Mouse (Mus musculus) spleen, embryonic (tissue): ENCODE results near the gene Hist1h4a.

Source experiments
- CTCF ChIA-PET: fragments of 350-600 bp; sonication (Branson Sonifier 250); formaldehyde crosslinking; loops from one replicate; lab custom pipeline; 2022; lab: Charles Lee

Hist1h4a gene

DNA sequence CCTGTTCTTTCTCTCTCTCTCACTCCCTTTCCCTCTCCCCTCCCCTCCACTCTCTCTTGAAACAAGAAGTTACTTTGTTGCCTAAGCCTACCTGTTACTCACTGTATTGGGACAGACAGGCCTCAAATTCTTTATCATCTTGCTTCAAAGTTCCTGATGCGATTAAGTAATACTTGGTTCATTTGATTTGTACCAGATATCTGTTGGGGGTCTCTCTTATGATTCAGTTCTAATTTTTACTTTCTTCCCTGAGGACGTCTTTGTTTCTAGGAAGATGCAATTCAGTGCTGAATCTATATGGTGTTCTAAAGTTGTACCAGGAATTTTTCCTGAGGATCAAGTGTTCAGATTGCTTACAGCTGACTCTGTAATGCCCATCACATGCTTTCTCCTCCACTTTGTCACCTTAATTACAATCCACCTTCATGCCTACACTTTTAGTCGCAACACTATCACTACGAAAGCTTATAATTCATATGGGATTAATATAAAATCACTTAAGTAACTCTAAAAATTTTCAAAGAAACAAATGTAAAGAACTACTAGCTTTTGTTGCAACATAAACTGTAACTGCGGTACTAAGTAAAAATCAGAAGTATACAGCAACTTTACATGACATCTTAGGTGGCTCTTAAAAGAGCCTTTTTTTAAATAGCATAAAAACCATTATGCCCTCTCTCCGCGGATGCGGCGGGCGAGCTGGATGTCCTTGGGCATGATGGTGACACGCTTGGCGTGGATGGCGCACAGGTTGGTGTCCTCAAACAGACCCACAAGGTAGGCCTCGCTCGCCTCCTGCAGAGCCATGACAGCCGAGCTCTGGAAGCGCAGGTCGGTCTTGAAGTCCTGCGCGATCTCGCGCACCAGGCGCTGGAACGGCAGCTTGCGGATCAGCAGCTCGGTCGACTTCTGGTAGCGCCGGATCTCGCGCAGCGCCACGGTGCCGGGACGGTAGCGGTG is 16.3 kb downstream of the Hist1h4a start:
- CTCF ChIA-PET, result no interaction called here

DNA sequence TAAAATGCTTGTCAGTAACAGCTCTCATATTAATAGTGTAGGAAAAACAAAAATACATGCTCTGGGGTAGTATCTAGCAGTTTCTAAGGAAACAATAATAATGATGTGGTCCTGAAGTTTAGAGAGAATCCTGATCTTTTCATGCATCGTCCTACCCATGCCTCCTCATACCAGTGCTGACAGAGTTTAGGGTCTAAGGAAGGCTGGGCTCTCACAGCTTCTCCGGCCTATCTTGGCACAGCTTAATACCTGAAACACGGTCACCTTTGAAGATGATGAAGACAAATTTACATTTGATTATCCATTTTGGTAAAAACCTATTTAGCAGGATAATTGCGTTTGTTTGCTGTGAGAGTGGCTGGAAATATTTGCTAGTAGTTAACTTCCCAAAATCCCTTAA is 17.1 kb downstream of the Hist1h4a start:
- CTCF ChIA-PET, result no interaction called here

DNA sequence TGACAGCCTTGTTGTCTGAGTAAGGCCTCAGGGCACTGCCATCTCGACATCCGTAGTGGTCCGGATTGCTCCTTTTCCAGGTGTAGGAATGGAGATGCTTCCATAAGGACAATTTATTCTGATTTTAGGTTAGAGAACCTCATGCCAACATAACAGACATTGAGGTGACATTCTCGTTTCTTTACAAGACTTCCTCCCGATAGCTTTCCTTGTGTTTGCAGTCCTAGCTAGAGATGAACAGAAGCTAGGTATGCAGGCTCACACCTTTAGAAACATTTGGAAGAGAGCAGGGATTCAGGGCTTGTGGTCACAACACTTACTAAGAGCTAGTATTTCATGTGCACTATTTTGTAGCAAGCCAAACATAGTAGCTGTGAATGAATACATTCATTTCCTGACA is 17.8 kb downstream of the Hist1h4a start:
- CTCF ChIA-PET, result interaction anchor here (0.9 kb wide), 1 partner anchor 8 kb away, joined by 3 read pairs; the partner anchor contains the start of gene Hist1h2ab

DNA sequence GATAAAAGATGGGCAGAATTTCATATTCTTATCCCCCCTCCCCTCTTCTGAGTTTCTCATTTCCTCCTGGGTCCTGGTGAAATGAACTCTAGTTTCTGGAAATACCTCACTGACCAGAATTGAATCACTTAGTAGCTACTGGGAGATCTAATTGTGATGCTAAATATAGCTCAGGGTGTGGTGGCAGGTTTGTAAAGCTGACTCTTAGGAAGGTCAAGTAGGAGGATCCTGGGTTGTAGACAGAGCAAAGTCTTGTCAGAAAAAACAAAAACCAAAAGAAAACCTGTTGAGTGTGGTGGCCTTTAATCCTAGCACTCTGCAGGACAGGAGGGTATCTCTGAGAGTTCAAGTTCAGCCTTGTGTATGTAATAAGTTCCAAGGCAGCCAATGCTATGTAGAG is 19.0 kb downstream of the Hist1h4a start:
- CTCF ChIA-PET, result no interaction called here

DNA sequence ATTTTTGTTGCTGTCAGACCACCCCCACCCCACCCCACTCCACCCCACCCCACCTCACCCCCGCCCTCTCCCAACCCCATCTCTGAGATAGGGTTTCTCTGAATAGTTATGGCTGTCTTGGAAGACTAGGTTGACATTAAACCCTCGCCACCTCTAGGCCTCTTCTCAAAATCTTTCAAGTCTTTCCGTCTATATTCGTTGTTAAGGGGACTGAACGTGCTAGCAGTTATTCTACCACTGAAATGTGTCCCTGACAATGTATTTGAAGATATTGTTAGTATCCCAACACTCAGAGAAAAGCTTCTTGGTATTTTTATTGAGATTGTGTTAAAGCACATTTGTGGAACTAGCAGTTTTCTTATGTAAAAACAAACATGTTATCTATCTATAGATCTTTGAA is 20.1 kb downstream of the Hist1h4a start:
- CTCF ChIA-PET, result no interaction called here

DNA sequence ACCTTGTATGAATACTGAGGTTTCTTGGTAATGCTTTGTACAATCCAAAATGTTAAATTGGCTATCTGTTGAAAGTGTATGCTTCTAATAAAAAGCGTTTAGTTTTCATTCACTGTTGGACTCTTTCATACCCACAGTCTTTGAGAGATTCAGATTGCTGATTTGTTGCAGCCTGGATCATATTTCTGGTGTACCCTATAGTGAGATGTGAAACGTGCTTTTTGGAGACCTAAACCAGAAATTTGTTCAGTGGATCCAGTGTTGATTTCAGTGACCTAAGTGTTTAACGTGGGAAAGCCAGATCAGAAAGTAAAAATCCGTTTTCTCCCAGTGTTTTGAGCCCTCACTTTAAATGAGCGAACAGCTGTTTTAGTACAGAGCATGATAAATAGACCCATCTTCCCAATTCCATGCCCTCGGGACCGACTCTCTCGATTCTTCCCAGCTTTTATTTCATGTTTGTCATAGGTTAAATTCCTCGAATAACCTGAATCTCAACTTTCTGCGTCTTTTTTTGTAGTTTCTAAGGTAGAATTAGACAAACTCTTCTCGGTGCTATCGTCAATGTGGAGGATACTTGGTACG is 20.7 kb downstream of the Hist1h4a start:
- CTCF ChIA-PET, result interaction anchor here (1.3 kb wide), 1 partner anchor 40 kb away, joined by 4 read pairs; no protein-coding TSS in a partner anchor

DNA sequence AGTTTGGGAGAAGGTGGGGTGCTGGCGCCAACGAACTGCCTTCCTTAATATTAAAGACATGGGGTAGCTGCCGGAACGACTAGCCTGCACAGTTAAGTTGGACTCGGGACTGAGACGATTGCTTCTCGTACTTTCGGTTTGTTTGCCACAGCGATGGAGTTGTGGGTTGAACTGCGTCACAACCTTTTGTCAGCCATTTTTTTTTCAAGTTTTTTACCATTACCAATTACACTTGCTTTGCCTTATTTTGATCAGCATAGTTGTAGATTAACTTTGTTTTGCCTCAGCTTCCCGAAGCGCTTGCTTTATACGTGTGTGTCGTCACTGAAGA is 21.1 kb downstream of the Hist1h4a start:
- CTCF ChIA-PET, result interaction anchor here (1.3 kb wide), 1 partner anchor 40 kb away, joined by 4 read pairs; no protein-coding TSS in a partner anchor

DNA sequence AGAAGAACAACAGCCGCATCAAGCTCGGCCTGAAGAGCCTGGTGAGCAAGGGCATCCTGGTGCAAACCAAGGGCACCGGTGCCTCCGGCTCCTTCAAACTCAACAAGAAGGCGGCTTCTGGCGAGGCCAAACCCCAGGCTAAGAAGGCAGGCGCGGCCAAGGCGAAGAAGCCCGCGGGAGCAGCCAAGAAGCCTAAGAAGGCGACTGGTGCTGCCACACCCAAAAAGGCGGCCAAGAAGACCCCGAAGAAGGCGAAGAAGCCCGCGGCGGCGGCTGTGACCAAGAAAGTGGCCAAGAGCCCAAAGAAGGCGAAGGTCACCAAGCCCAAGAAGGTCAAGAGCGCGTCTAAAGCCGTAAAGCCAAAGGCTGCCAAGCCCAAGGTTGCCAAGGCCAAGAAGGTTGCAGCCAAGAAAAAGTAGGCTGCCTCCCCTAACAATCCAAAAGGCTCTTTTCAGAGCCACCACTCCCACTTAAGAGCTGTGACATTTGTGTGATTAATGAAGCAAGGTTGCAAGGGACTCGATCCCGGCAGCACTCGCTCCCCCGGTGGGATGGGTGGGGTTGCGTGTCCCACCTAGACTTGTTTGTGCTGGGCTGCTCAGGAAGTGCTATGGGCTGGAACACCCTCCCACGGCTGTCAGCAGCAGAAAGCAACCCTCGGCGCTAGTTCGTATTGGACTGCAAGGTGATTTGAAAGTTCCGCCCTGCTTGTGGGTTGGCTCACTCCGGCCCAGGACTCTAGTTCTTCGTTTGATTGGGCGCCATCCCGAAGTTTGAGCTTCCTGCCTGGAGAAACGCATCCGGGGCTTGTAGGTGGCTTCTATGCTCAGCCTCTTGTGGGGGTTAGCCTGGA is 21.7 kb downstream of the Hist1h4a start:
- CTCF ChIA-PET, result interaction anchor here (1.3 kb wide), 1 partner anchor 39 kb away, joined by 4 read pairs; no protein-coding TSS in a partner anchor

DNA sequence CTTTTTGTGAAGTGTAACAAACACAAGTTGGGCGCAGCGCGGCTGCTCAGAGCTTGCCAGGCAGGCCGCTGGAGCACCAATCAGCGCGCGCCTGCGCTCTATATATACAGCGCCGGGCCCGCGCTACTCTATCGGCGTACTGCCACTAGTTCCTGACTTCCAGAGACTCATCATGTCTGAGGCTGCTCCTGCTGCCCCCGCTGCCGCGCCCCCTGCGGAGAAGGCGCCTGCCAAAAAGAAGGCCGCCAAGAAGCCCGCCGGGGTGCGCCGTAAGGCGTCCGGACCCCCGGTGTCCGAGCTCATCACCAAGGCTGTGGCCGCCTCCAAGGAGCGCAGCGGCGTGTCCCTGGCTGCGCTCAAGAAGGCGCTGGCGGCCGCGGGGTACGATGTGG is 22.4 kb downstream of the Hist1h4a start, which contains the start of gene Hist1h1c:
Hist1h1c (plus strand) TSS at position 132 of the 392 bp plus-strand sequence.
- CTCF ChIA-PET, result interaction anchor here (1.3 kb wide), 1 partner anchor 38 kb away, joined by 4 read pairs; no protein-coding TSS in a partner anchor

DNA sequence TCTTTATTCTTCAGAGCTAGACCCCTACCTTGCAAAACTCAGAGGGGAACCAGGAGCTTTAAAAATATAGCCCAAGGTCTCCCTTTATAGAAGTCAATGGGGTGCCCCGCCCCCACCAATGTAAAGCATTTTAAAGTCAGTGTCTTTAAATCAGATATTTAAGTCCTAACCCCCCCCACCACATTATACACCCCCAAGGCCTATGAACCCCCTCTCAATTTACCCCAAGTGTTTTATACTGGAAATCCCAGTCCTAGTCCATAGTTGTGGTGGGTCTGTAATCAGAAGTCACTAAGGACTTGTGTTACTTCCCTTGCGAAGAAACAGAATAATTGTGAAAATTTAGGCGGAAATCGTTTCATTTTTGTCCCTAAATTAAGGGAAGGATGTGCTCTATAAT is 23.0 kb downstream of the Hist1h4a start:
- CTCF ChIA-PET, result interaction anchor here (0.6 to 1.0 kb wide), 3 partner anchors 45 to 1719 kb away, joined by 3 to 11 read pairs (median 4); no protein-coding TSS in a partner anchor

DNA sequence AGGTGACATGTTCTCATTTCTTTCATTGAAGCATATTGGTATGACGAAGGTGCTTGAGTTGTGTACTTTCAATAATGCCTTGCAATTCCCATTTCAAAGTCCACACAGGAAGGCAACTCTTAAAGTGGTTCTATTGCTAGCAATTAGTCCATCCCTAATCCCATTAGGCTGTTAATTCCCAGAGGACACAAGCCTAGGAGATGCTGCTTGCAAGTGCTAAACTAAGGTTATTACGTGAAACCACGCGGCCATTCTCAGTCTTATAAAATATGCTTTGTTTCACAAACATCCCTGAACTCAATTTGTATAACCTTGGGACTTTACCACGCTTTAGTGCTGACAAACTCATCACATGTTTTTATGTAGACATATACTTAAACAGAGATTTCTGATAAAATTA is 23.9 kb downstream of the Hist1h4a start:
- CTCF ChIA-PET, result interaction anchor here (0.9 kb wide), 1 partner anchor 170 kb away, joined by 3 read pairs; no protein-coding TSS in a partner anchor

DNA sequence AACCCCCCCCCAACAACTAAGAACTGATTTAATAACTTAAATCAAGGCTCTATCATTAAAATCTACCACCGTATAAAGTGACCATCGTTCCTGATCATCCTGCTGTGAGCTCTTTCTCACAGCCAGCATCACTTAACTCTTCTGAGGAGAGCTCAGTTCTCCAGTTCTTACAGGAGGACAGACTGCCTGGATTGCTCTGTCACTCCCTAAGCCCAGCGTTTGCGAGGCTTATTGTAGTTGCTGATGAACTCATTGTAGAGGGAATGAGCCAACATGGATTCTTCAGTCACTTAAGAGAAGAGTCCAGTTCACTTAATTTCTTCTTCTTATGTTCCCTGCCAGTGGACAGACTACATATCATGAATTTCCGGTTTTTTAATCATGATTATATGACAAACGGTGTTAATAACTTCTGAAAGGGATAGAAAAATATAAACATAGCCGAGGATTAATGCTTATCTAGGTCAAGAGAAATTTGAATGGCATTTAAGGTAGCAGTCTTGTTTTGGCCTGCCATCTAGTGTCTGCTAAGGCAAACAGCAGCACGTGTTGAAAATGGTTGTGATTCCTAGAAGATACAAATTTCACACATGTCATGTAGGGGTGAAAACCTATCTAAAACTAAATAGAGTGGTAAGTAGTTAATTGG is 28.8 kb downstream of the Hist1h4a start:
- CTCF ChIA-PET, result interaction anchor here (0.9 to 2.4 kb wide), 4 partner anchors 24 to 610 kb away, joined by 3 to 27 read pairs (median 5); no protein-coding TSS in a partner anchor

DNA sequence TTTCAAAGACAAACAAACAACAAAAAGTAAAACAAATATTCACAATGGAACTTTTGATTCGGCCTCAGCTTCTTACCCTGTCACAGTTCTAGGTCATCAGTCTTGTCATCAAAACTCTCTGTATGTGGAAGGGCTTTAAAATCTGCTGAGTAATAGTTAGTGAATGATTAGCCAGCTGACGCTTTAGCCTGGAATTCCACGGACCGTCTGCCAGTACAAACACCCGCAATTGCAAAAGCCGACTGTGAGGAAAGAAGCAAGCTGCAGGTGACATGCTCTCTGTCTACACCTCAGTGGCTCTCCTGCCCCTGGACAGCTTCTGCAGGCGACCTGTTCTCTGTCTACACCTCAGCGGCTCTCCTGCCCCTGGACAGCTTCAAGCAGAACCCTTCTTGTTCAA is 30.6 kb downstream of the Hist1h4a start:
- CTCF ChIA-PET, result interaction anchor here (0.6 kb wide), 1 partner anchor 182 kb away, joined by 4 read pairs; no protein-coding TSS in a partner anchor

DNA sequence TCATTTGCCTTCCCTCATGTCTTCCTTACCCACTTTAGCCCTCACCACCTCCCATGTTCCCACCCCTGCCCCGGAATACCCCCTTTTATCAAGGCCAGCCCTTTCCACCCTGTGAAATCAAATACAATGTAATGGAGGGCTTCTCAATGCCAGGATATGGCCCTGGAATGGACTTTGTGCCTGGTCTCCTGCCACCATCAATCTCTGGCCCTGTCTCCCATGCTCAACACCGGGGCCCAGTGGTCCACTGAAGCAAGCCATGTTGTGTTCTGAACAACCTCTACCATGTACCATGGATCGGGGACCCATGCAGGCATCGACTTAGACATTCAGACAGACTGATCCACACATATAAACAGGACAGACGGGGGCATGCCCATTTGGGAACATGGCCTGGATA is 31.3 kb downstream of the Hist1h4a start:
- CTCF ChIA-PET, result no interaction called here

DNA sequence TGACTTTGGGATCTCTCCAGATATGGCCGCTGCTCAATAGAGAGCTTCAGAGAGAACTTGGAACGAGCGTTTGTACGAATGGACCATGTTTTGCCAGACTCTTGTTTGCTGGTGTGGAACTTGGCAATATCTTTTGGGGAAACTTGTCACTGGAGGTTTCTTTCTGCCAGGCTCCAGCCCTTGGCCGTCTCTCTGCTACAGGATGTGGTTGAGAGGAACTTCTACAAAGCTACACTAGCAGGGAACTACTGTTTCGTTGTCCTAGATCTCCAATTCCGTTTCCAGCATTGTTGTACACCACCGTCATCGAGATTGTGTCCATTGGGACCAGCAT is 31.9 kb downstream of the Hist1h4a start:
- CTCF ChIA-PET, result no interaction called here

DNA sequence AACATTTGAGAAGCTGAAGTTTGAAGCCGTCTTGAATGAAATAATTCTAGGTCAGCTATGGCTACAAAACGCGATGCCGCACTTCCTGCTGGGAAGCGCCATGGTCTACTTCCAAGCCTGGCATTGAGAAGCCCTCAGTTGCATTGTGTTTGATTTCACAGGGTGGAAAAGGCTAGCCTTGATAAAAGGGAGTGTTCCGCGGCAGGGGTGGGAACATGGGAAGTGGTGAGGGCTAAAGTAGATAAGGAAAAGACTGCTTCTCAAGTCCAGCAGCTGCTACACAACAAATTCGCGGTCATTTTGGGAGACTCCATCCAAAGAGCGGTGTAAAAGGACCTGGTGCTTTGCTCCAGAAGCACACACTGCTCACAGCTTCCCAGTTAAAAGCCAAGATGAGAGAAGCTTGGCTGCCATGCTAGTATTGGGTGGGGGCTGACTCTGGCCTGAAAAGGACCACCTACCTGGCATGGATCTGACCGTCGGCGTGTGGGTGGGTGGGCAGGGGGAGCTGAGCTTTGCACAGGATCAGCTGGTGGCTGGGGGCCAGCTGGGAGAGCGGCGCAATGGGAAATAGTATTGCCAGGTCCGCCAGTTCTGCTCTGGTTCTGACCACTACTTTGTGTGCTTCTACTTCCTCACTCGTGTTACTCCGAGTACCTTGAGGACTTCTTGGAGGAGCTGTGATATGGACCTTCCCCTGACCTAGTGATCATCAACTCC is 32.4 kb downstream of the Hist1h4a start:
- CTCF ChIA-PET, result no interaction called here

DNA sequence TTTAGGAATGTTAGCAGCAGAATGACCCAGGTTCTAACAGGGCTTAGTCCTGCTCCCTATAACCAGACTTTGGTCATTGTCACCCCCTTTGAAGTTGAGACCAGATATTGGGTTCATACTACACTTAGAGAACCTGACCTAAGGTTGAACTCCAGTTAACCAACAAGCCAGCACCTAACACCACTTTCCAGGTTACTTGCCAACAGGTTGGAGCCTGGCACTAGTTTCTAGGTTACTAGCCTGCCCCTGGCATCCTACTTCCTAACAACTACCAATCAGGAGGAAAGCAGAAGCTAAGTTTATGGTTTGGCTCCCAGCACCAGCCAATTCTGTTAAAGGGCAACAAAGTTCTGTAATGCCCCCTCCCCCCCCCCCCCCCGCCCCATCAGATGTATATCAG is 35.8 kb downstream of the Hist1h4a start:
- CTCF ChIA-PET, result no interaction called here

DNA sequence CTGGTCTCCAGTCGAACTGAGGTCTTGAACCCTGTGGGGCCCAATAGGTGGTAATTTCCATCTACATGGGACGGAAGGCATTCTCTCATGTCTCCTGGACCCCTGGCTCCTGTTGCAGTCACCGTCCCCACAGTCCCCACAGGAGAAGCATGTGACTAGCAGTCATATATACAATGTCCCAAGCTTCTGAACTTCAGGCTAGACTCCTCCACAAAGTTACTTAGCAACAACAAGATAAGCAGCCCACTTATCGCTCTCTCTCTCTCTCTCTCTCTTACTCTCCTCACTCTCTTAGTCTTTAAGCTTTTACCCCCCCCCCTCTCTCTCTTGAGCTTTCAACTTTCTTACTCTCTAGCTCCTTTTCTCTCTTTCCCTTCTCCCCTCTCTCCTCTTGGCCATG is 36.8 kb downstream of the Hist1h4a start:
- CTCF ChIA-PET, result interaction anchor here (0.6 kb wide), 1 partner anchor 161 kb away, joined by 4 read pairs; no protein-coding TSS in a partner anchor

DNA sequence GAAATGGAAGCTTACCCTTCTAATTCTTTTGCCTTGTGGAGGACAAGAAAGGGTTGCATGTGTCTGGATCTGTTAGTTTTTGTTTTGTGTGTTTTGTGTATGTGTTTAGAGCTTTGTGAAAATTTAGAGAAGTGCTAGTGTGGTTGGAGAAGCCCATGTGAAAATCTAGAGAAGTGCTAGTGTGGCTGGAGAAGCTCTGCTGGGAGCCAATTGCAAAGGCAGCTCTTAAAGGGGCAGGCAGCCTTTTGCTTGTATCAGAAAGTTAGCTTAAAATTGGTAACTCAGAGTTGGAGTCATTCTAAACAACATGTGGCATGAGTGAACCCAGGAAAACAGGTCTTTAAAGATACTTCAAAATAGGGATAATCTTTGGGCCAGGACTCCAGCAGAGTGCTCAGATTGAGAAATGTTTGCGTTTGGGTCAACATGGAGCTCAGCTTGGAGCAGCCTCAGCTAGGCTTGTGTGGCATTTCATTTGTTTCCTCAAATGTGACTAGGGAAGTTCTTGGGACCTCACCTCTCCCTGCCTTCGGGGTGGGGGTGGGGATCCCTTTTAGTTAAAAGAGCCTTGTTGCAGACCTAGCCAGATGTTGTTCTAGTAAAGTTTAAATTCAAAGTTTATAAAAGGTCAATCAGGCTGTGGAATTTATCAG is 43.3 kb downstream of the Hist1h4a start:
- CTCF ChIA-PET, result interaction anchor here (0.6 kb wide), 1 partner anchor 125 kb away, joined by 6 read pairs; no protein-coding TSS in a partner anchor
